ENCODE assay signal across 14 mouse cellular contexts in genomic region chr1:118492811-118493210, GRCm38 (mm10).
DNase-seq lines count a peak whose midpoint lies in the region; ATAC-seq and TF ChIP-seq lines count a peak whose summit lies in the region.
"Had no signal": no experiment of that assay in that cellular context is flagged by ENCODE, and none has a peak within 500 bp of the region (broad histone marks: within the 10 kb centered on the region; RNA-seq: fewer than 3 reads in every experiment).

No protein-coding gene starts in this region.

- peak; percentile 67 for TF ChIP-seq CTCF in kidney, postnatal 0 days (IDR thresholded peaks at IDR 0.05; ENCODE audit: low read depth)
- TF ChIP-seq CTCF in CH12.LX (conservative IDR thresholded peaks at IDR 0.05 in 1 of 2, IDR thresholded peaks at IDR 0.05 in 1 of 2; ENCODE audit: low read depth in 2 of 2, low read length in 2 of 2) = peak in 1 of 2 experiments; percentile 64; a peak in 2 of 4 replicates

- H3K79me2 ChIP-seq in CH12.LX (replicated peaks; ENCODE audit: control insufficient read depth, extremely low read depth, insufficient read depth, poor library complexity, severe bottlenecking) = 0 out of 2 replicates have a peak, but pooled peaks cover 3% of the 10 kb centered on the region

- H3K27ac ChIP-seq in forebrain, embryonic 11.5 days (ENCODE audit: low read depth, low read length) = no peak overlapping the region
- no peak overlapping the region for H3K27ac ChIP-seq in forebrain, embryonic 16.5 days (ENCODE audit: low read length)
- no peak overlapping the region for H3K27ac ChIP-seq in kidney, postnatal 0 days
- no peak overlapping the region for H3K27ac ChIP-seq in CH12.LX (ENCODE audit: insufficient read depth, low read depth)
- no peak overlapping the region for H3K27ac ChIP-seq in embryonic facial prominence, embryonic 14.5 days (replicated peaks; ENCODE audit: low read depth, low read length)
- H3K27ac ChIP-seq: forebrain, embryonic 15.5 days; kidney, embryonic 15.5 days; liver, embryonic 15.5 days had no signal

- peak; percentile 59 for TF ChIP-seq RAD21 in CH12.LX (IDR thresholded peaks at IDR 0.05; ENCODE audit: low read depth, low read length)

- in situ Hi-C loops in CH12.LX (cut with MboI; ENCODE audit: low pct_ligation_motif_present, low pct_unique_long_range_greater_than_20kb, low sequenced_read_pairs) = loop anchor here (10.0 kb wide), 1 partner anchor 128 kb away; no protein-coding TSS in a partner anchor

- ATAC-seq in forebrain, embryonic 11.5 days (replicated peaks; ENCODE audit: low FRiP score) = no peak
- ATAC-seq in forebrain, embryonic 16.5 days = no peak
- no peak for ATAC-seq in kidney, postnatal 0 days (replicated peaks; ENCODE audit: low FRiP score, low read depth)
- no peak for ATAC-seq in embryonic facial prominence, embryonic 14.5 days (ENCODE audit: low read depth)
- ATAC-seq in cerebellum, adult (ENCODE audit: insufficient number of reproducible peaks, low FRiP score, low TSS enrichment) = no peak; the same call in 1 of the 2 replicates
- ATAC-seq: forebrain, embryonic 15.5 days; midbrain, embryonic 16.5 days had no signal

- no peaks in the 10 kb centered on the region for H3K4me1 ChIP-seq in forebrain, embryonic 11.5 days (replicated peaks; ENCODE audit: control insufficient read depth, insufficient read depth, low read length)
- H3K4me1 ChIP-seq in forebrain, embryonic 16.5 days (replicated peaks; ENCODE audit: control insufficient read depth, insufficient read depth, low read length) = peaks cover 4% of the 10 kb centered on the region; the same call in 1 of the 2 replicates
- no peaks in the 10 kb centered on the region for H3K4me1 ChIP-seq in kidney, postnatal 0 days (replicated peaks; ENCODE audit: insufficient read depth, low read length)
- no peaks in the 10 kb centered on the region for H3K4me1 ChIP-seq in CH12.LX (ENCODE audit: control insufficient read depth in 1 of 2, insufficient read depth in 2 of 2)
- H3K4me1 ChIP-seq in embryonic facial prominence, embryonic 14.5 days (ENCODE audit: control insufficient read depth, insufficient read depth, low read length) = no peaks in the 10 kb centered on the region
- H3K4me1 ChIP-seq: kidney, embryonic 15.5 days had no signal

- no peak for TF ChIP-seq POLR2A in CH12.LX (IDR thresholded peaks at IDR 0.05; ENCODE audit: low read depth, low read length)

- 93% methylated on average over 3 of the region's 3 CpGs for WGBS in forebrain, embryonic 11.5 days
- 88% methylated on average over 3 of the region's 3 CpGs for WGBS in forebrain, embryonic 16.5 days
- WGBS in kidney, postnatal 0 days = 77% methylated on average over 3 of the region's 3 CpGs
- 78% methylated on average over 3 of the region's 3 CpGs for WGBS in embryonic facial prominence, embryonic 14.5 days

- H3K9me3 ChIP-seq in forebrain, embryonic 11.5 days (ENCODE audit: control insufficient read depth, low read length) = no peaks in the 10 kb centered on the region
- no peaks in the 10 kb centered on the region for H3K9me3 ChIP-seq in forebrain, embryonic 16.5 days (ENCODE audit: control insufficient read depth, low read length)
- no peaks in the 10 kb centered on the region for H3K9me3 ChIP-seq in kidney, postnatal 0 days (replicated peaks; ENCODE audit: low read length)
- H3K9me3 ChIP-seq in CH12.LX (replicated peaks; ENCODE audit: low read length) = no peaks in the 10 kb centered on the region
- no peaks in the 10 kb centered on the region for H3K9me3 ChIP-seq in embryonic facial prominence, embryonic 14.5 days (ENCODE audit: control insufficient read depth, low read length)
- H3K9me3 ChIP-seq: forebrain, embryonic 15.5 days; kidney, embryonic 15.5 days; liver, embryonic 15.5 days had no signal

- H3K9ac ChIP-seq in forebrain, embryonic 11.5 days (ENCODE audit: low read length) = no peak overlapping the region
- H3K9ac ChIP-seq in forebrain, embryonic 16.5 days (replicated peaks; ENCODE audit: low read depth, low read length) = no peak overlapping the region
- no peak overlapping the region for H3K9ac ChIP-seq in kidney, postnatal 0 days (ENCODE audit: low read depth, low read length)
- no peak overlapping the region for H3K9ac ChIP-seq in CH12.LX (ENCODE audit: insufficient read depth, low read depth)
- H3K9ac ChIP-seq in embryonic facial prominence, embryonic 14.5 days (ENCODE audit: low read depth, low read length) = no peak overlapping the region
- H3K9ac ChIP-seq: forebrain, embryonic 15.5 days; kidney, embryonic 15.5 days; liver, embryonic 15.5 days had no signal

- dilution Hi-C loops in CH12.LX (cut with MboI; ENCODE audit: extremely low pct_ligation_motif_present, extremely low pct_unique_long_range_greater_than_20kb, low sequenced_read_pairs) = no loop called here

- peak; percentile 6 for DNase-seq in forebrain, embryonic 11.5 days (ENCODE audit: low spot score)
- DNase-seq in kidney, postnatal 0 days (ENCODE audit: low spot score) = peak; percentile 25
- DNase-seq in kidney, adult 8-10 months = no peak
- DNase-seq in CH12.LX (ENCODE audit: extremely low read depth) = peak; percentile 25
- peak; percentile 20 for DNase-seq in embryonic facial prominence, embryonic 14.5 days (ENCODE audit: low spot score)
- no peak for DNase-seq in right cerebral cortex, adult 2 months (ENCODE audit: low spot score in 2 of 2)
- DNase-seq: adrenal gland, postnatal 25 days; cerebellum, adult 9-10 months had no signal

- TF ChIP-seq EP300 in CH12.LX (IDR thresholded peaks at IDR 0.05; ENCODE audit: low read length) = no peak

- H3K27me3 ChIP-seq in forebrain, embryonic 11.5 days (ENCODE audit: control insufficient read depth, insufficient read depth, low read length) = no peaks in the 10 kb centered on the region
- H3K27me3 ChIP-seq in forebrain, embryonic 16.5 days (replicated peaks; ENCODE audit: control insufficient read depth, insufficient read depth, low read length) = no peaks in the 10 kb centered on the region
- H3K27me3 ChIP-seq in kidney, postnatal 0 days (ENCODE audit: insufficient read depth, low read length) = no peaks in the 10 kb centered on the region
- H3K27me3 ChIP-seq in CH12.LX (replicated peaks) = no peaks in the 10 kb centered on the region
- no peaks in the 10 kb centered on the region for H3K27me3 ChIP-seq in embryonic facial prominence, embryonic 14.5 days (replicated peaks; ENCODE audit: control insufficient read depth, insufficient read depth, low read length)
- H3K27me3 ChIP-seq: forebrain, embryonic 15.5 days; kidney, embryonic 15.5 days; liver, embryonic 15.5 days had no signal

- no peak overlapping the region for H3K4me2 ChIP-seq in forebrain, embryonic 11.5 days (ENCODE audit: low read depth, low read length, severe bottlenecking)
- H3K4me2 ChIP-seq in forebrain, embryonic 16.5 days (ENCODE audit: low read length) = no peak overlapping the region
- H3K4me2 ChIP-seq in kidney, postnatal 0 days (ENCODE audit: low read length) = no peak overlapping the region
- no peak overlapping the region for H3K4me2 ChIP-seq in CH12.LX (ENCODE audit: insufficient read depth, low read depth, poor library complexity, severe bottlenecking)
- no peak overlapping the region for H3K4me2 ChIP-seq in embryonic facial prominence, embryonic 14.5 days (ENCODE audit: low read depth, low read length)
- H3K4me2 ChIP-seq: forebrain, embryonic 15.5 days; kidney, embryonic 15.5 days; liver, embryonic 15.5 days had no signal

- H3K4me3 ChIP-seq in forebrain, embryonic 11.5 days (ENCODE audit: low read depth, low read length) = no peak overlapping the region
- no peak overlapping the region for H3K4me3 ChIP-seq in forebrain, embryonic 16.5 days (replicated peaks; ENCODE audit: low read length)
- H3K4me3 ChIP-seq in kidney, postnatal 0 days (replicated peaks; ENCODE audit: low read depth, low read length) = no peak overlapping the region
- H3K4me3 ChIP-seq in CH12.LX (replicated peaks in 1 of 3; ENCODE audit: low read depth in 2 of 3, low read length in 2 of 3, poor library complexity in 1 of 3) = no peak overlapping the region
- no peak overlapping the region for H3K4me3 ChIP-seq in embryonic facial prominence, embryonic 14.5 days (ENCODE audit: low read depth, low read length)
- H3K4me3 ChIP-seq: forebrain, embryonic 15.5 days; kidney, embryonic 15.5 days; liver, embryonic 15.5 days had no signal

- no peaks in the 10 kb centered on the region; the same call in 1 of the 2 replicates for H3K36me3 ChIP-seq in forebrain, embryonic 11.5 days (ENCODE audit: control insufficient read depth, insufficient read depth, low read length)
- 0 out of 2 replicates have a peak, but pooled peaks cover under 1% of the 10 kb centered on the region for H3K36me3 ChIP-seq in forebrain, embryonic 16.5 days (ENCODE audit: control insufficient read depth, insufficient read depth)
- no peaks in the 10 kb centered on the region for H3K36me3 ChIP-seq in kidney, postnatal 0 days (ENCODE audit: insufficient read depth, low read length)
- peaks cover 22 to 60% of the 10 kb centered on the region in 2 experiments for H3K36me3 ChIP-seq in CH12.LX (replicated peaks in 1 of 2; ENCODE audit: control insufficient read depth in 1 of 2, insufficient read depth in 1 of 2, low read length in 1 of 2)
- H3K36me3 ChIP-seq in embryonic facial prominence, embryonic 14.5 days (ENCODE audit: control insufficient read depth, insufficient read depth, low read length) = peaks cover 5% of the 10 kb centered on the region

TF ChIP-seq in CH12.LX, 34 proteins besides CTCF, POLR2A, EP300 and RAD21:
- TF ChIP-seq UBTF (IDR thresholded peaks at IDR 0.05; ENCODE audit: low read depth, low read length) = no peak
- TF ChIP-seq SMC3 (IDR thresholded peaks at IDR 0.05; ENCODE audit: low read depth, low read length) = peak; percentile 62
TF ChIP-seq in CH12.LX: peak in this region for 1.

Comparison
In these comparisons a context has a peak if more than half of its experiments do, and no peak if none do; other contexts are left out.
1. DNase-seq: peak in forebrain, embryonic 11.5 days (single experiment), kidney, postnatal 0 days (single experiment), CH12.LX (single experiment) and embryonic facial prominence, embryonic 14.5 days (single experiment); none in kidney, adult 8-10 months (0 of 2) and right cerebral cortex, adult 2 months (0 of 2).